Mouse (Mus musculus) E14TG2a.4 (cell line): Measurements from ENCODE around the gene B4galnt2.

ENCODE experiments used
- H3K27me3 ChIP-seq: 2 replicates; pipeline ENCODE4 v1.6.1; 2014; ENCODE audit warnings: low read length, control low read depth; ENCODE audit not compliant: insufficient read depth
- H3K36me3 ChIP-seq: 2 replicates; pipeline ENCODE4 v1.6.1; 2014; ENCODE audit warnings: low read length, control low read depth; ENCODE audit not compliant: insufficient read depth
- H3K4me1 ChIP-seq: replicated peaks from 2 replicates; pipeline ENCODE4 v1.6.1; 2014; ENCODE audit warnings: low read depth, low read length, control low read depth
- H3K4me3 ChIP-seq: replicated peaks from 2 replicates; pipeline ENCODE4 v1.5.1; 2014; ENCODE audit warnings: mild to moderate bottlenecking, low read length
- H3K9me3 ChIP-seq: 2 replicates; pipeline ENCODE4 v1.6.1; 2014; ENCODE audit warnings: low read length, control low read depth
- CTCF ChIP-seq: conservative IDR thresholded peaks from 2 replicates; pipeline ENCODE4 v1.5.1; 2014; ENCODE audit warnings: low read length
- NANOG ChIP-seq: IDR thresholded peaks from 2 replicates; pipeline ENCODE4 v1.6.1; 2014; ENCODE audit warnings: borderline replicate concordance, low read length, mixed read lengths
- POU5F1 ChIP-seq: IDR thresholded peaks from 2 replicates; pipeline ENCODE4 v1.6.1; 2014; ENCODE audit warnings: low read length, borderline replicate concordance

Gene B4galnt2

DNA sequence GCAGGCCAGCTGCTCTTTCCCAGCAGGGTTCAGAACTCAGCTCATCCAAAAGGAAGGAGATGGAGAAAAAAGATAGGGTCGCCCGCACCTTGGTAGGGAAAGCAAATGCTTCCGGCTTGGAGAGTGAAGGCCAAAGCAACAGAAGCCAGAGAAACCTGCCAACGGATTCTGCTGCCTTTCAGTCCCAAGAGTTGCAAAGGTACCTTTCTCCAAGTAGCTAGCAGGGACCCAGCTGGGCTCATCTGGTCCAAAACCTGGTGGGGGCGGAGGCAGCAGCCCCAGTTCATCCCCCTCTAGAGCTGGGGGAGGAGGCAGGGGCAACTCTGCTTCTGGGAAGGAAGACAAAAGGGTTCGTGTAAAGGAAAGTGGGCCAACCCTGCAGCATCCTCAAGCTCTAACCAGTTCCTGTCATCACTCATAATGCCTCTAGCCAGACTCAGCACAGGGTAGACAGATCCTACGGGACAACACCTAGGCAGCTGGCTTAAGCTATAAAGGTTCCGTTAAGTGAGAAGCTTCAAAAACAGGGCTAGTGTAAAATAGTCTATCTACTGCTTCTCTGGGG is 81.6 kb downstream of the B4galnt2 start:
- Histone ChIP-seq H3K36me3 (peaks cover 15% of the 10 kb centered on the region; the same call in 1 of the 2 replicates), H3K9me3 (no peaks in the 10 kb centered on the region), H3K27me3 (peaks cover 96% of the 10 kb centered on the region), H3K4me3 (peak overlapping the region; percentile 18; the same call in 1 of the 2 replicates), H3K4me1 (peaks cover 71% of the 10 kb centered on the region)
- TF ChIP-seq NANOG (no peak), CTCF (no peak), POU5F1 (no peak)

DNA sequence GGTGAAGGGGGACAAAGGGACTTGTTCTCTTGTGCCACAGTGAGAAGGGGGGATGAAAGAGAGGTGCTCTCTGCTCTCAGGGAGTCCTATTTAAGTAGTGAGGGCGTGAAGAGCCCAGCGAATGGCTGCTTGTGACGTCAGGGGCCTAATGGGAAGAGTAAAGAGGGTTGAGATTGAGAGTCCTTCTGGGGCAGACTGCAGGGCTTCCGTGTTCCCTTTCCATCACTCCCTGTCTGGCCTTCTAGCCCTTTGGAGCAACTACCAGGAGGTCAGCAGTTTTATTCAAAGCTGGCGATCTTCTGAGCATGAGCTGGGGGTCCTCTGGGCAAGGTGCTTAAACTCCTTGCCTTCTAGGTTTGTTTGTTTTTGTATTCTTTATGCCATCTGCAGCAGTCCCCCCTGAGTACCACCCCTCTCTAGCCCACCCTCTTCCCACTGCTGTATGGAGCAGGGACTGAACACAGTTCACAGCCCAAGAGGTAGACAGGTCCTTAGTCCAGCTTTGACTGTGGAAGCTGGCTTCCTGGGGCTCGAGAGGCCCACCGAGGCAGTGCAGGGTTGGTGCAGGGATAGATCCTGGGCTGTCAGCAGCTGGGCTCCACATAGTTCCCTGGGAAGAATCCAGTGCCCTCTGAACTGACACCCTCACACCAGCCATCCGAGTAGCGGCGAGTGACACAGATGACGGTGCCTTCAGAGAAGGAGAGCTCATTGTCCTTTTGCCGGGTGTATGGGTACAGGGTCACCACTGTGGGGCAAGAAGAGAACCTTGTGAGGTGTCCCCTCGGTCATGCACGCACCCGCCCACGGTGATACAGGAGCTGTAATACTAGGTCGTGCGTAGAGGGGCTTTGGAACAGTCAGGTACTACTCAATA is 82.3 kb downstream of the B4galnt2 start:
- Histone ChIP-seq H3K4me3 (no peak overlapping the region), H3K9me3 (no peaks in the 10 kb centered on the region), H3K36me3 (peaks cover 15% of the 10 kb centered on the region; the same call in 1 of the 2 replicates), H3K27me3 (peaks cover 91% of the 10 kb centered on the region), H3K4me1 (peaks cover 78% of the 10 kb centered on the region)
- no peak for TF ChIP-seq CTCF
- no peak for TF ChIP-seq NANOG
- TF ChIP-seq POU5F1: no peak

DNA sequence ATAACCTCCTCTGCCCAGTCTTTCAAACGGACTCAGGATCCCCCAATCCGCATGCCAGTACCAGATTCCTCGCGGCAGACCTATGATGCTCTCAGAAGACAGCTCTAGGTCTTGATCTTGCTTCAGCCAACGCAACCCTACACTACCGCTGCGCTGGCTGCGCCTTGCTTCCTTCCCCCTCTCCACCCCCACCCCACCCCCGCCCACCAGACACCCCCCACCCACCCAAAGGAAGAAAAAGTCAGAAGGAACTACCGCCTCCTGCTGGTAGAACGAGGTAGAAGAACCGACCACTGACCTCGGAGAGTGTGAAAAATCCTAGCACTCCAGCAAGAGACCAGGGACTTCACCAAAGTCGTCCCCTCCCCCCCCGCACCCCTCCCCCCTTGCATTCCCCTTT is 83.0 kb downstream of the B4galnt2 start:
- Histone ChIP-seq H3K9me3 (no peaks in the 10 kb centered on the region), H3K4me3 (peak overlapping the region; percentile 71), H3K27me3 (peaks cover 85% of the 10 kb centered on the region), H3K36me3 (peaks cover 15% of the 10 kb centered on the region; the same call in 1 of the 2 replicates), H3K4me1 (peaks cover 85% of the 10 kb centered on the region)
- TF ChIP-seq NANOG (no peak), POU5F1 (no peak), CTCF (no peak)

DNA sequence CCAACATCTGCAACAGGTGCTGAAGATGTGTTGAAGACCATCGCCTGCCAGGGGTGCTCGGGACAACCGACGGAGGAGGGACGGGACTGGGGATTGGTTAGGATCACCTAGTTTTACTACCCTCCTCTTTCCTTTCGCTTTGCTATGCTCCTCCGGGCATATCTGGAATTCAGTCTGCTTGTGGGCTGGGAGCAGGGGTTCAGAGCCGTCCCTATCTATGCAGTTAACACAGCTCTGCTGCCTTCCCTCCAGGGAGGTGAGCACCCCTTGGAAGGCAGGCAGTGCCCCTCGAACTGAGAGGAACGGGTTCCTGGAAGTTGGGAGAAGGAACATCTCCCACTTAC is 83.4 kb downstream of the B4galnt2 start:
- TF ChIP-seq CTCF (no peak), POU5F1 (no peak)
- Histone ChIP-seq H3K36me3 (peaks cover 15% of the 10 kb centered on the region; the same call in 1 of the 2 replicates), H3K4me1 (peaks cover 87% of the 10 kb centered on the region), H3K4me3 (peak overlapping the region; percentile 71), H3K27me3 (peaks cover 85% of the 10 kb centered on the region), H3K9me3 (no peaks in the 10 kb centered on the region)

DNA sequence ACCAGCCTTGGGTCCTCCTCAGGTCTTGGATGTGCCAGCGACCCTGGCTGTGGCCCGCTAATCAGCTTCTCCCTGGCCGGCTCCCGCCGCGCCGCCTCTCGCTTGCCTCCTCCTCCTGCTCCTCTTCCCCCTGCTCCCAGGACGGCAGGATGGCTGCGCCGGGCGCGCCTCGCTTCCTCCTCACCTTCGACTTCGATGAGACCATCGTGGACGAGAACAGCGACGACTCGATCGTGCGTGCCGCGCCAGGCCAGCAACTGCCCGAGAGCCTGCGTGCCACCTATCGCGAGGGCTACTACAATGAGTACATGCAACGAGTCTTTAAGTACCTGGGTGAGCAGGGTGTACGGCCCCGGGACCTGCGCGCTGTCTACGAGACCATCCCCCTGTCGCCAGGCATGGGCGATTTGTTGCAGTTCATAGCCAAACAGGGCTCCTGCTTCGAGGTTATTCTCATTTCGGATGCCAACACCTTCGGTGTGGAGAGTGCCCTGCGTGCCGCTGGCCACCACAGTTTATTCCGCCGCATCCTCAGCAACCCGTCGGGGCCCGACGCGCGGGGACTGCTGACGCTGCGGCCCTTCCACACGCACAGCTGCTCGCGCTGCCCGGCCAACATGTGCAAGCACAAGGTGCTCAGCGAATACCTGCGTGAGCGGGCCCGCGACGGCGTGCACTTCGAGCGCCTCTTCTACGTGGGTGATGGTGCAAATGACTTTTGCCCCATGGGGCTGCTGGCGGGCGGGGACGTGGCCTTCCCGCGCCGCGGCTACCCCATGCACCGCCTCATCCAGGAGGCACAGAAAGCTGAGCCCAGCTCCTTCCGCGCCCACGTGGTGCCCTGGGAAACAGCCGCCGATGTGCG is 84.0 kb downstream of the B4galnt2 start:
- H3K4me3 ChIP-seq: peak overlapping the region; percentile 71
- H3K4me1 ChIP-seq: peaks cover 81% of the 10 kb centered on the region
- H3K9me3 ChIP-seq: no peaks in the 10 kb centered on the region
- H3K27me3 ChIP-seq: peaks cover 84% of the 10 kb centered on the region
- peaks cover 15% of the 10 kb centered on the region; the same call in 1 of the 2 replicates for H3K36me3 ChIP-seq
- no peak for TF ChIP-seq CTCF
- no peak for TF ChIP-seq POU5F1
- TF ChIP-seq NANOG: no peak

DNA sequence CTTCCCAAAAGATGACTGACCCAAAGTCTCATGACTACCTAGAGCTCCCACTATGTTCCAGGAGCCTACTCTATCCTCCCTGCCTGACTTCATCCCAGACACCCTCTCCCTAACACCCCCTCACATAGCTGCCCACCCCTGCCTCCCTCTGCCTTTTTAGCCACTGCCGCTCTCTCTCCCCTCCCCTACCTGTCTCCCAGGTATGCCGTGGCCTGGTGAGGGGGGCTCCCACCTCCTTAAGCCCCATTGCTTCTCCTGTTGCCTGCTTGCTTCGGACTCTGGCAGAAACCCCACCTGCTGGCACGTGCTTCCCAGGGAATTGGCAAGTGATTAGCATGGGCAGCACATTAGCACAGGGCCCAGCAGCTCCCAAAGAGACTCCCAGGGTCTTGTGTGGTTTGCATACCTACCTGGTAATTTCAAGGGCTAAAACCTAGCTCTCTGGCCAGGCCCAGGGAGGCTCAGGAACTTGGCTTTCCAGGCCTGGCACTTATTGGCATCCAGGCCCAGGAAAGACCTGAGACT is 85.1 kb downstream of the B4galnt2 start:
- peaks cover 15% of the 10 kb centered on the region; the same call in 1 of the 2 replicates for H3K36me3 ChIP-seq
- peak overlapping the region; percentile 71; the same call in 1 of the 2 replicates for H3K4me3 ChIP-seq
- TF ChIP-seq CTCF: no peak
- TF ChIP-seq POU5F1: no peak
- TF ChIP-seq NANOG: no peak

DNA sequence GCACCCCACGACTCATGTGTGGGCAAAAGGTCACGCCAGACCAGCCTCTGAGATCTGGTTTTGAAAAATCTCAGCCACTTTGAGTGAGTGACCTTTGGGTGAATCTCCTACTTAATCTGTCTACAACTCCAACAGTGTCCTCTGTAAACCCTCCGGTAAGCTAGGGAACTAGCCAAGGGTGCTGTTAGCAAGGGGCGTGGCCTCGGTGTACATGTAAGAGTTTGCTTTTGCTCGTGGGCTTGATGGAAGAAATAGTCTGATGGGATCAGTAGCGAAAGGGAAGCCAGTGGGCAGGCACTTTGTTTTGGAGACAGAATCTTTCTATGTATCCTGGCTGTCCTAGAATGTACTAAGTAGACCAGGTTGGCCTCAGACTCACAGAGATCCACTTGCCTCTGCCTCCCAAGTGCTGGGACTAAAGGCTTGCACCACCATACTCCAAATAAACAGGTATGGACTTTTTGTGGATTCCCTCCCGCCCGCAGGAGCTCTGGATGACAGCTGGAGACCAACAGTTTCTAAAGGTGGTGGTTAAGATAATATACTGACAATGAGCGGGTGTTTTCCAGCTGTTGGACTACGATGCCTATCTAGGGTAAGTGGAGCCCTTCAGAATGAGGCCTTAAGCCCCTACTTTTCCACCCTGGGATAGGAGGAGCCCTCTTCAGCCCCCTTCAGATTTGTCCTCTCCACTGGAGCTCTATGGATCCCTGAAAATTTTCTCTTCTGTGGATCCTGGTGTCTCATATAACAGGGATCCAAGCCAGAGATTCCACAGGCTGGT is 86.3 kb downstream of the B4galnt2 start:
- Histone ChIP-seq H3K4me3 (no peak overlapping the region), H3K27me3 (peaks cover 81% of the 10 kb centered on the region), H3K36me3 (peaks cover 15% of the 10 kb centered on the region; the same call in 1 of the 2 replicates), H3K9me3 (no peaks in the 10 kb centered on the region), H3K4me1 (peaks cover 73% of the 10 kb centered on the region)
- TF ChIP-seq CTCF: no peak
- no peak for TF ChIP-seq POU5F1
- no peak for TF ChIP-seq NANOG

More for the DNA sequence above, 85.1 kb downstream of the B4galnt2 start:
- no peaks in the 10 kb centered on the region for H3K9me3 ChIP-seq
- H3K4me1 ChIP-seq: peaks cover 79% of the 10 kb centered on the region
- peaks cover 84% of the 10 kb centered on the region for H3K27me3 ChIP-seq

DNA sequence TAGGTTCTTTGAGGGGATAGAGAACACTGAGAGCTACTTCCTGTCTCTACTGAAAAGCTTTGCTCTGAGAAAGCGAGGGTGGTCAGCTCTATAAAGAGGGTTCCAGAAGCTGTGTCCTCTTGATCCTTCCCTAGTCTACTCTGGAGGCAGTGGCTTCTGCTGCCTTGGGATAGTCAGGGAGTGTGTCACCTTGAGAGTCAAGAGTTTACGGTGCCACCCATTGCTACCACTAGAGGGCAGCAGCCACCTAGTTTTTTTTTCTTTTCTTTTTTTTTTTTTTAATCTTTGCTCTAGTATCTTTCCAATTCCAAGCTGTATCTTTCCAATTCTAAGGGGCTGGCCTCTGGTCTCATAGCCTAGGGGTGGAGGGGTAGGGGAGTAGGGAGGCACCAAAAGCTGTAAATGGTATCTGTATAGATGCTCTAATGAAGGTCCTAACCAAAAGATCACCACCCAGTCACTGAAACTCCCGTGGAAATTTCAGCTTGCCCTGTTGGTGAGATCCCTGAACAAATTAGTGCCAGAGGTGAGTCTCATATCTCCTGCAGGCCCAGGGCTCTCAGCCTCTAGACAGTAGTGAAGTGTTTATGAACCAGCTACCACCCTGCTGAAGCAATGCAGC is 87.1 kb downstream of the B4galnt2 start:
- Histone ChIP-seq H3K9me3 (no peaks in the 10 kb centered on the region), H3K36me3 (peaks cover 15% of the 10 kb centered on the region; the same call in 1 of the 2 replicates), H3K4me1 (peaks cover 71% of the 10 kb centered on the region), H3K27me3 (peaks cover 80% of the 10 kb centered on the region), H3K4me3 (no peak overlapping the region)
- TF ChIP-seq CTCF: peak; percentile 82
- no peak for TF ChIP-seq POU5F1
- TF ChIP-seq NANOG: no peak
